Mouse (Mus musculus): ENCODE measurements around the gene Ckm. TPM values are rescaled to one million over a fixed set of nuclear protein-coding genes. Genes with fewer than 3 reads are reported as not detected.

Gene Ckm
- polyA plus RNA-seq, 1 experiment from 2014 or later: not detected

DNA sequence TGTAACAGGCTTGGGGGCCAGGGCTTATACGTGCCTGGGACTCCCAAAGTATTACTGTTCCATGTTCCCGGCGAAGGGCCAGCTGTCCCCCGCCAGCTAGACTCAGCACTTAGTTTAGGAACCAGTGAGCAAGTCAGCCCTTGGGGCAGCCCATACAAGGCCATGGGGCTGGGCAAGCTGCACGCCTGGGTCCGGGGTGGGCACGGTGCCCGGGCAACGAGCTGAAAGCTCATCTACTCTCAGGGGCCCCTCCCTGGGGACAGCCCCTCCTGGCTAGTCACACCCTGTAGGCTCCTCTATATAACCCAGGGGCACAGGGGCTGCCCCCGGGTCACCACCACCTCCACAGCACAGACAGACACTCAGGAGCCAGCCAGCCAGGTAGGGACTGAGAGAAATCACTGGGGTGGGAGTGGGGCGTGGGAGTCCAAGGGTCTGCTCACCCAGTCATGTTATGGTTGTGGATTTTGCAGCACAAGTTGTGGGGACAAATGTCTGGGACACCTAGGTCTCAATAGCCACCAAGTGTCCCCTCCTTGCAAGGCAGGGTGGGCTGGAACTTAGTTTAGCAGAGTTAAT lies 6.3 kb downstream of the Ckm start:
- DNase-seq (ENCODE audit: low read depth, low spot score) (no peak), ATAC-seq (no peak)
- in situ Hi-C loops (cut with MboI; ENCODE audit: low pct_unique_long_range_greater_than_20kb): no loop called here
- ChIA-PET CTCF (interaction anchor here (2.5 kb wide), 1 partner anchor 21 kb away, joined by 5 read pairs; no protein-coding TSS in a partner anchor), POLR2A (no interaction called here)
- no peaks in the 10 kb centered on the region for H3K27me3 ChIP-seq
- no peak for TF ChIP-seq CTCF (IDR thresholded peaks at IDR 0.05)

DNA sequence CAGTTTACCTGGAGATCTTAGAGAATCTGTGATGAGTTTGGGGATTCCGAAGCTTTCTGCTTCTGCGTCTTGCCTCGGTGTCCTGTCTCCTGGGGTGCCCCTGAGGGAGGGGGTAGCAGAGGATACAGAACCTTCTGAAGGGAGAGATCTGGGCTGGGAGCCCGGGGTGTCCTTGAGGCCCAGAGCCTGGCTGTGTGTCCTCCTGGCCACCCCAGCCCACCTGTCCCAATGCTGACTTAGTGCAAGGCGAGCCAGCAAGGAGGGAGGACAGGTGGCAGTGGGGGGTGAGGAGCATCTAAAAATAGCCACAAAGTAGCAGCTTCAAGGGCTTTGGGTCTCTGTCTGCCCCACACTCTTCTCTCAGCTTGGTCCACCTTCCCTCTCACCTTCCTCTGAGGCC lies 7.2 kb downstream of the Ckm start:
- ATAC-seq (no peak), DNase-seq (ENCODE audit: low read depth, low spot score) (no peak)
- TF ChIP-seq CTCF (IDR thresholded peaks at IDR 0.05): no peak
- in situ Hi-C loops (cut with MboI; ENCODE audit: low pct_unique_long_range_greater_than_20kb): no loop called here
- CTCF ChIA-PET: interaction anchor here (2.5 kb wide), 1 partner anchor 20 kb away, joined by 5 read pairs; no protein-coding TSS in a partner anchor
- POLR2A ChIA-PET: interaction anchor here (0.5 kb wide), 1 partner anchor 275 kb away, joined by 3 read pairs; no protein-coding TSS in a partner anchor
- no peaks in the 10 kb centered on the region for H3K27me3 ChIP-seq

DNA sequence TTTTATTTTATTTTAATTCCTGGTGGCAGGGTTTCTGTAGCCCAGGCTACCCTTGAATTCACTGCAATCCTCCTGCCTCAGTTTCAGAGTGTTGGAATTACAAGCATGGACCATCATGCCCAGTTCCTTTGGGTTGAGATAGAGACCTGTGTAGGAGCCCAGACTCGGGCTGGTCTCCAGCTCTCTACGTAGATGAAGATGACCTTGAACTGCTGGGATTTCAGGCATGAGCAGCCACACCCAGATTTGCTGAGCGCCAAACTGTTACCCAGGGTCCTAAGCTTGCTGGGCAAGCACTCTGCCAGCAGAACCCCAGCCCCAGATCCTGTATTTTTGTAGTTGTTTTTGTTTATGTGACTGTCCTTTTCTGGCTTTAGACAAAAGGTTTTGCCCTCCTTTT lies 8.9 kb downstream of the Ckm start:
- POLR2A ChIA-PET: no interaction called here
- in situ Hi-C loops (cut with MboI; ENCODE audit: low pct_unique_long_range_greater_than_20kb): no loop called here
- CTCF ChIA-PET: interaction anchor here (1.5 kb wide), 1 partner anchor 13 kb away, joined by 3 read pairs; no protein-coding TSS in a partner anchor
- no peak for TF ChIP-seq CTCF (IDR thresholded peaks at IDR 0.05)
- ATAC-seq (no peak), DNase-seq (ENCODE audit: low read depth, low spot score) (no peak)
- no peaks in the 10 kb centered on the region for H3K27me3 ChIP-seq

DNA sequence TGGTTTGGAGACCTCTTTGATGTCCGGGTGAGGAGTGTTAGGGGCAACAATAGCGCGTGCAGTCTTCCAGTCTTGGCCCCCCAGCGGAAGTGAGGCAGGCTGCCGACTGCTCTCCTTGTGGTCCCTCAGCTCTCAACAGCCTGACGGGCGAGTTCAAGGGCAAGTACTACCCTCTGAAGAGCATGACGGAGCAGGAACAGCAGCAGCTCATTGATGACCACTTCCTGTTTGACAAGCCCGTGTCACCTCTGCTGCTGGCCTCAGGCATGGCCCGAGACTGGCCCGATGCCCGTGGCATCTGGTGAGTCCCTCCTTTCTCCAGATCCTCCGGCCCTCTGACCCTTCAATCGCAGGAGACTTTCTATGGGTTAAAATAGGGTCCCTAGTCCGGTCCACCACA lies 12.0 kb downstream of the Ckm start:
- no peak for DNase-seq (ENCODE audit: low read depth, low spot score)
- ATAC-seq: no peak
- ChIA-PET POLR2A (interaction anchor here (0.9 kb wide), 1 partner anchor 18 kb away, joined by 3 read pairs; no protein-coding TSS in a partner anchor), CTCF (no interaction called here)
- in situ Hi-C loops (cut with MboI; ENCODE audit: low pct_unique_long_range_greater_than_20kb): no loop called here
- no peaks in the 10 kb centered on the region for H3K27me3 ChIP-seq
- TF ChIP-seq CTCF (IDR thresholded peaks at IDR 0.05): no peak

DNA sequence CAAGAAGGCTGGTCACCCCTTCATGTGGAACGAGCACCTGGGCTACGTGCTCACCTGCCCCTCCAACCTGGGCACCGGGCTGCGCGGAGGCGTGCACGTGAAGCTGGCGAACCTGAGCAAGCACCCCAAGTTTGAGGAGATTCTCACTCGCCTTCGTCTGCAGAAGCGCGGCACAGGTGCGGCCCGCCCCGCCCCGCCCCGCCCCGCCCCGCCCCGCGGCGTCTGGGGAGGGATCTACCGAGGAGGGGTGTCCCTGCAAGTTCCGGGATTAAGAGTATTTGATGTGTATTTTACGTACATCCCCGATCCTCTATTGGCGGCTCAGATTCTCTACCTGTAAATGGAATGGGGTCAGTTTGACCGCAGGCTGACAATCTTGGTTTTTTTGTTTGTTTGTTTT lies 15.5 kb downstream of the Ckm start:
- no peak for TF ChIP-seq CTCF (IDR thresholded peaks at IDR 0.05)
- no peaks in the 10 kb centered on the region for H3K27me3 ChIP-seq
- no peak for ATAC-seq
- in situ Hi-C loops (cut with MboI; ENCODE audit: low pct_unique_long_range_greater_than_20kb): no loop called here
- no peak for DNase-seq (ENCODE audit: low read depth, low spot score)
- ChIA-PET CTCF (no interaction called here), POLR2A (no interaction called here)

DNA sequence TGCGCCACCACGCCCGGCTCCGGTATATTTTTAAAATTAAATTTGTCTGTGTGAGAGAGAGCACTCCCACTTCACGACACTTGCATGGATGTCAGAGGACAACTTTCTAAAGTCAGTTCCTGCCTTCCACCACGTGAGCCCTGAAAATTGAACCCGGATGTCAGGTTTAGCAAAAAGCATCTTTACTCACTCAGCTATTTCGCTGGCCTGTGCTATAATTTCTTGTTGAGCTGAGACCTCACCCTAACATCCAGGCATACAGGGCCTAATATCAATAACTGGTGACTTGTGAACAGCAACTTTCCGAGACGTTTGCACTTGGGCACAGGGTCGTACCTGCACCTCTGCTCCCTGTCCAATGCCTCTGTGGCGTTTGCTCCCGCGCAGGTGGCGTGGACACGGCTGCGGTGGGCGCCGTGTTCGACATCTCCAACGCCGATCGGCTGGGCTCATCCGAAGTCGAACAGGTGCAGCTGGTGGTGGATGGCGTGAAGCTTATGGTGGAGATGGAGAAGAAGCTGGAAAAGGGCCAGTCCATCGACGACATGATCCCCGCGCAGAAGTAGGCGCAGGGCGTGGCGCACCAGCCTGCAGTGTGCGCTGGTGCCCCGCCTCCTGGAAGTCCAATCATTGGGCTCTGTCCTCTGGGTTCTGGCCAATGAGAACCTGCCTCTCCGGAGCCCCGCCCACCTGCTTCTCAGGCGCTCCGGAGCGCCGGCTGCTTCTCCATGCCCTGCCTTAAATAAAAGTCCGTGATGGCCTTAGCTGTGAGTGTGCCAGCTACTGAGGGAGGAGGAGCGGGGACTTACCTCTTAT lies 16.5 kb downstream of the Ckm start:
- CTCF ChIA-PET: interaction anchor here (0.8 to 1.9 kb wide), 4 partner anchors 11 to 87 kb away, joined by 3 to 11 read pairs (median 5); partner anchors contain the start of genes Bloc1s3 and Trappc6a
- ATAC-seq: peak; percentile 84
- in situ Hi-C loops (cut with MboI; ENCODE audit: low pct_unique_long_range_greater_than_20kb): no loop called here
- DNase-seq (ENCODE audit: low read depth, low spot score): no peak
- TF ChIP-seq CTCF (IDR thresholded peaks at IDR 0.05): no peak
- no peaks in the 10 kb centered on the region for H3K27me3 ChIP-seq
- POLR2A ChIA-PET: no interaction called here

DNA sequence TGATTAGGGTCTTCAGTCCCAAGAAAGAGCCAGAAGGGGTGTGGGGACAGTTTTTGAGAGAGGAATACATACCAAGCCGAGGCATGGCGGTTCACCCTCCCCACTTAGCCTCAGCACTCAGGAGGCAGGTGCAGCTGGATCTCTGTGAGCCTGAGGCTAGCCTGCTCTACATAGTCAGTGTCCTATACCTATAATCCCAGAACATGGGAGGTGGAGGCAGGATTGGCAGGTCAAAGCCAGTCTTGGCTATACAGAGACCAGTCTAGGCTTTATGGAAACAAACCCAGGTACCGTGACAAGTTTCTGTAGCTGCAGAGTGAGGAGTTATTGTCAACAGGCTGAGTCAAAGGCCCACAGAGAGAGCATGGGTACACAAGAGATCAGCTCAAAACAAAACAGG lies 18.5 kb downstream of the Ckm start:
- POLR2A ChIA-PET: interaction anchor here (1.3 kb wide), 1 partner anchor 17 kb away, joined by 4 read pairs; no protein-coding TSS in a partner anchor
- no peak for DNase-seq (ENCODE audit: low read depth, low spot score)
- no peak for ATAC-seq
- in situ Hi-C loops (cut with MboI; ENCODE audit: low pct_unique_long_range_greater_than_20kb): no loop called here
- H3K27me3 ChIP-seq: no peaks in the 10 kb centered on the region
- CTCF ChIA-PET: interaction anchor here (1.0 to 2.0 kb wide), 2 partner anchors 9 to 167 kb away, joined by 3 to 8 read pairs; no protein-coding TSS in a partner anchor
- TF ChIP-seq CTCF (IDR thresholded peaks at IDR 0.05): no peak

DNA sequence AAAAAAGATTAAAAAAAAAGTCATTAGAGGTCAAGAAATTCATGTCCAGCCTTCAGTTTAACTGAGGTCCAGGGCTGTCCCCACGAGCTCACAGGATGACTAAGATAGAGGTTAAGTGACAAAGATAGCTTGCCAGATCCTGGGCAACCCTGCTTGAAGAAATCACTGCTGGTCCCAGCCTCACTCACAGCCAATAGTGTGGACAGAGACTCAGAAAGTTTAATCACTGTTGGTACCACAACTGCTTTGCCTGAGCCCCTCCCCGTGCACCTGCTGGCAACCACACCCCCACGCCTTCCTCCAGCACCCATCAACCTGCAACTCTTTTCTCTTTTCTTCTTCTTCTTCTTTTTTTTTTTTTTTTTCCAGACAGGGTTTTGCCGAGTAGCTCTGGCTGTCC lies 19.5 kb downstream of the Ckm start:
- no peak for DNase-seq (ENCODE audit: low read depth, low spot score)
- no peaks in the 10 kb centered on the region for H3K27me3 ChIP-seq
- ATAC-seq: no peak
- no peak for TF ChIP-seq CTCF (IDR thresholded peaks at IDR 0.05)
- in situ Hi-C loops (cut with MboI; ENCODE audit: low pct_unique_long_range_greater_than_20kb): no loop called here
- ChIA-PET CTCF (interaction anchor here (1.0 to 2.0 kb wide), 2 partner anchors 8 to 166 kb away, joined by 3 to 8 read pairs; no protein-coding TSS in a partner anchor), POLR2A (interaction anchor here (1.3 kb wide), 1 partner anchor 17 kb away, joined by 4 read pairs; no protein-coding TSS in a partner anchor)

DNA sequence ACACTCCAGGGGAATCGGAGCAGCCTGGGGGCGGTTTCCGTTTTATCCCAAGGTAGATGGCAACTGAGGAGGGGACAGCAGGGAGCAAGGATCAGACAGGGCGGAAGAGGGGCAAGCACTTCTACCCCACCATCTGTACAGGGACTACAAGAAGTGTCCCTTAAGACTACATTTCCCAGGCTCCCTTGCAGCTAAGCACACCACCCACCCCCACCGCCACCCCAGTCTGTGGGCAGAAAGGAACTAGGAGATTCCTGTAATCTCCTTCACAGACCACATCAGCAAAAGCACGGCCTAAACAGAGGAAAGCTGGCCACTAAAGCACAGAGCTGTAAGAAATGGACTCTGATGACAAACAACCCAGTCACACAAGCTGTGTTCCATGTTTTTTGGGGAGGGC lies 21.8 kb downstream of the Ckm start:
- POLR2A ChIA-PET: interaction anchor here (0.7 kb wide), 1 partner anchor 11 kb away, joined by 4 read pairs; no protein-coding TSS in a partner anchor
- DNase-seq (ENCODE audit: low read depth, low spot score) (no peak), ATAC-seq (no peak)
- CTCF ChIA-PET: interaction anchor here (0.8 to 1.0 kb wide), 2 partner anchors 12 to 21 kb away, joined by 3 to 5 read pairs; no protein-coding TSS in a partner anchor
- in situ Hi-C loops (cut with MboI; ENCODE audit: low pct_unique_long_range_greater_than_20kb): no loop called here
- TF ChIP-seq CTCF (IDR thresholded peaks at IDR 0.05): no peak
- H3K27me3 ChIP-seq: no peaks in the 10 kb centered on the region

DNA sequence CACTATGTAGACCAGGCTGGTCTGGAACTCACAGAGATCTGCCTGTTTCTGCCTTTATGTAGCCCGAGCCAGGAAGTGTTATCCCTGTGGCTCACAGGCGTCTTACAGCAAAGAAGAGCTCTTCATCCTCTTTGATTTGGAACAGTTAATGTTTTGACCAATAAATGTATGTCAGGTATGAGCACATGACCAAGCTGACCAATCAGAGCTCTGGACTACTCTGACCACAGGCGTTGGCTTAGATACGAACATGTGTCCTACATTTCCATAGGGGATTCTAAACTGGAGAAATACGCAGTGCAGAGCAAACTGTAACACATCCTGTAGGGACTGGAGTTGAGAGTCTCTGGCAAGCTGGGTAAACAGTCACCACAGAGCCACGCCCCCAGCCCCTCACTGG lies 22.3 kb downstream of the Ckm start:
- TF ChIP-seq CTCF (IDR thresholded peaks at IDR 0.05): no peak
- in situ Hi-C loops (cut with MboI; ENCODE audit: low pct_unique_long_range_greater_than_20kb): no loop called here
- POLR2A ChIA-PET: interaction anchor here (0.7 kb wide), 1 partner anchor 10 kb away, joined by 4 read pairs; no protein-coding TSS in a partner anchor
- DNase-seq (ENCODE audit: low read depth, low spot score) (no peak), ATAC-seq (no peak)
- CTCF ChIA-PET: interaction anchor here (0.8 to 1.0 kb wide), 2 partner anchors 13 to 21 kb away, joined by 3 to 5 read pairs; no protein-coding TSS in a partner anchor
- no peaks in the 10 kb centered on the region for H3K27me3 ChIP-seq
